Mouse (Mus musculus): ENCODE data around the gene Slc3a2. TPM values are rescaled to one million over a fixed set of nuclear protein-coding genes. Genes with fewer than 3 reads are reported as not detected.

The Slc3a2 gene
- polyA plus RNA-seq (2012; rRNA removed) = 69.0 and 73.7 TPM in 2 replicates

GRCm38 (mm10) chr19:8722907-8723573, at the start of gene Slc3a2:
TSS of gene Slc3a2 (minus strand) at chr19:8723369.

GRCm38 (mm10) chr19:8770567-8771270, 47.5 kb upstream of the Slc3a2 start, which contains the start of gene Tmem223:
TSS of gene Tmem223 (plus strand) at chr19:8770996.

GRCm38 (mm10) chr19:8756635-8757387, 33.6 kb upstream of the Slc3a2 start, which contains the start of gene Nxf1:
TSS of gene Nxf1 (plus strand) at chr19:8757073.

GRCm38 (mm10) chr19:8741243-8741869, 18.2 kb upstream of the Slc3a2 start, which contains the start of gene Stx5a:
TSS of gene Stx5a (plus strand) at chr19:8741413.

GRCm38 (mm10) chr19:8740603-8741002, 17.4 kb upstream of the Slc3a2 start, which contains the start of gene 1700092M07Rik:
TSS of gene 1700092M07Rik (plus strand) at chr19:8740718.

DNA sequence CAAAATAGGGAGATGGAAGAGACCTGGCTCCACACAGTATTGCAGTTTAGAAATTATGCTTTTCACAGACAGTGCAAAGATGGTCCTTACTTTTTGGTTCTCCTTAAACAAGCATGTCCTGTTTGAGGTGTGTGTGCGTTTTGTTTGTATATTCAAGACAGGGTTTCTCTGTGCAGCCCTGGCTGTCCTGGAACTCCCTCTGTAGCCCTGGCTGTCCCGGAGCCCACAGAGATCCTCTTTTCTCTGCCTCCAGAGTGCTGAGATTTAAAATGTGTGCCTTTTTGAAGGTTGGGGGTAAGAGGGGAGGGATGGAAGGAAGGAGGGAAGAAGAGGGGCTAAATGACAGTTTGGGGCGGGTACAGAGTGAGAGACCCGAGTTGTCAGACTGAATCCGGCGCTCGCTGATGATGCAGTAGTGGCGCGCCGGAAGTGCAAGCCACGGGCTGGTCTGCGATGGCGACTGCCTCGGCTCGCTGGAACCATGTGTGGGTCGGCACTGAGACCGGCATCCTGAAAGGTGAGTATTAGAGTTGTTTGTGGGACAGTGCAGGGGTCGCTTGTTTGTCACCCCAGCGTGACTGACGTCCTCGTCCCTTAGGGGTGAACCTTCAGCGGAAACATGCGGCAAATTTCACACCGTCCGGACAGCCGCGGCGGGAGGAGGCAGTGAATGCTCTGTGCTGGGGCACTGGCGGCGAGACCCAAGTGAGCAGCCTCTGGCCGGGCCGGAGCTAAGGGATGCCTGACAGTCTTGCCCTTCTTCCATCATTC, 12.4 kb upstream of the Slc3a2 start, which contains the start of gene Wdr74:
TSS of gene Wdr74 (plus strand) at position 439 of the 771 bp plus-strand sequence.

GRCm38 (mm10) chr19:8663360-8663839, 59.8 kb downstream of the Slc3a2 start, which contains the start of gene Chrm1:
TSS of gene Chrm1 (plus strand) at chr19:8663789.

Other genes starting within 250 kb of the Slc3a2 start
- 0.07 and 0.12 TPM in 2 replicates for gene Slc22a8, start 132.1 kb downstream of the Slc3a2 start, polyA plus RNA-seq (2012; rRNA removed)
- gene Slc22a6, start 105.3 kb downstream of the Slc3a2 start, polyA plus RNA-seq (2012; rRNA removed) = not detected in 2 replicates
- under 0.01 and 0.02 TPM in 2 replicates for gene Chrm1, start 59.6 kb downstream of the Slc3a2 start, polyA plus RNA-seq (2012; rRNA removed)
- gene Wdr74, start 12.5 kb upstream of the Slc3a2 start, polyA plus RNA-seq (2012; rRNA removed) = 23.6 and 26.8 TPM in 2 replicates
- 0.14 and 0.22 TPM in 2 replicates for gene 1700092M07Rik, start 17.3 kb upstream of the Slc3a2 start, polyA plus RNA-seq (2012; rRNA removed)
- gene Stx5a, start 18.0 kb upstream of the Slc3a2 start, polyA plus RNA-seq (2012; rRNA removed) = 42.5 and 43.8 TPM in 2 replicates
- 66.5 and 71.8 TPM in 2 replicates for gene Nxf1, start 33.7 kb upstream of the Slc3a2 start, polyA plus RNA-seq (2012; rRNA removed)
- gene Tmem223, start 47.6 kb upstream of the Slc3a2 start, polyA plus RNA-seq (2012; rRNA removed) = 50.0 and 53.2 TPM in 2 replicates
- 55.2 and 62.8 TPM in 2 replicates for gene Tmem179b, start 51.1 kb upstream of the Slc3a2 start, polyA plus RNA-seq (2012; rRNA removed)
- 6.0 and 6.1 TPM in 2 replicates for gene Taf6l, start 63.0 kb upstream of the Slc3a2 start, polyA plus RNA-seq (2012; rRNA removed)
- 50.2 and 51.9 TPM in 2 replicates for gene Polr2g, start 75.2 kb upstream of the Slc3a2 start, polyA plus RNA-seq (2012; rRNA removed)
- 0.63 and 0.78 TPM in 2 replicates for gene Zbtb3, start 79.2 kb upstream of the Slc3a2 start, polyA plus RNA-seq (2012; rRNA removed)
- gene Ttc9c, start 96.0 kb upstream of the Slc3a2 start, polyA plus RNA-seq (2012; rRNA removed) = 12.9 and 13.3 TPM in 2 replicates
- 26.5 and 29.8 TPM in 2 replicates for gene Hnrnpul2, start 96.6 kb upstream of the Slc3a2 start, polyA plus RNA-seq (2012; rRNA removed)
- 0.14 and 0.93 TPM in 2 replicates for gene AC129217.1, start 106.4 kb upstream of the Slc3a2 start, polyA plus RNA-seq (2012; rRNA removed)
- gene Bscl2, start 114.1 kb upstream of the Slc3a2 start, polyA plus RNA-seq (2012; rRNA removed) = 18.0 and 18.1 TPM in 2 replicates
- 0.04 and 0.06 TPM in 2 replicates for gene Gng3, start 115.8 kb upstream of the Slc3a2 start, polyA plus RNA-seq (2012; rRNA removed)
- 0.22 and 0.23 TPM in 2 replicates for gene Lrrn4cl, start 127.4 kb upstream of the Slc3a2 start, polyA plus RNA-seq (2012; rRNA removed)
- 63.3 and 71.1 TPM in 2 replicates for gene Ubxn1, start 148.1 kb upstream of the Slc3a2 start, polyA plus RNA-seq (2012; rRNA removed)
- gene Uqcc3, start 157.6 kb upstream of the Slc3a2 start, polyA plus RNA-seq (2012; rRNA removed) = 27.3 and 30.3 TPM in 2 replicates
- 2.1 and 2.2 TPM in 2 replicates for gene Lbhd1, start 160.4 kb upstream of the Slc3a2 start, polyA plus RNA-seq (2012; rRNA removed)
- not detected in 2 replicates for gene Gm49403, start 160.6 kb upstream of the Slc3a2 start, polyA plus RNA-seq (2012; rRNA removed)
- gene 1810009A15Rik, start 165.5 kb upstream of the Slc3a2 start, polyA plus RNA-seq (2012; rRNA removed) = 30.7 and 31.4 TPM in 2 replicates
- not detected in 2 replicates for gene Gm49416, start 165.6 kb upstream of the Slc3a2 start, polyA plus RNA-seq (2012; rRNA removed)
- gene Ints5, start 169.6 kb upstream of the Slc3a2 start, polyA plus RNA-seq (2012; rRNA removed) = 8.9 and 9.1 TPM in 2 replicates
- 72.8 and 81.9 TPM in 2 replicates for gene Ganab, start 174.7 kb upstream of the Slc3a2 start, polyA plus RNA-seq (2012; rRNA removed)
- 32.9 and 35.2 TPM in 2 replicates for gene B3gat3, start 197.0 kb upstream of the Slc3a2 start, polyA plus RNA-seq (2012; rRNA removed)
- 1.9 and 2.0 TPM in 2 replicates for gene Rom1, start 206.0 kb upstream of the Slc3a2 start, polyA plus RNA-seq (2012; rRNA removed)
- 9.6 and 11.4 TPM in 2 replicates for gene Eml3, start 206.2 kb upstream of the Slc3a2 start, polyA plus RNA-seq (2012; rRNA removed)
- gene Mta2, start 218.5 kb upstream of the Slc3a2 start, polyA plus RNA-seq (2012; rRNA removed) = 17.0 and 17.4 TPM in 2 replicates
- gene Tut1, start 230.5 kb upstream of the Slc3a2 start, polyA plus RNA-seq (2012; rRNA removed) = 8.7 and 9.0 TPM in 2 replicates
- gene Eef1g, start 243.7 kb upstream of the Slc3a2 start, polyA plus RNA-seq (2012; rRNA removed) = 149 and 173 TPM in 2 replicates

Measured in liver, embryonic 18 days (tissue).